Mouse (Mus musculus): ENCODE measurements around the gene Sp7. TPM values are rescaled to one million over a fixed set of nuclear protein-coding genes. Genes with fewer than 3 reads are reported as not detected.

Sp7 gene
- 1 to 10 TPM in 2 of 4 experiments, under 1 TPM in 2; 0.82 to 1.6 (median 1.0) TPM for total RNA-seq (2022)

DNA sequence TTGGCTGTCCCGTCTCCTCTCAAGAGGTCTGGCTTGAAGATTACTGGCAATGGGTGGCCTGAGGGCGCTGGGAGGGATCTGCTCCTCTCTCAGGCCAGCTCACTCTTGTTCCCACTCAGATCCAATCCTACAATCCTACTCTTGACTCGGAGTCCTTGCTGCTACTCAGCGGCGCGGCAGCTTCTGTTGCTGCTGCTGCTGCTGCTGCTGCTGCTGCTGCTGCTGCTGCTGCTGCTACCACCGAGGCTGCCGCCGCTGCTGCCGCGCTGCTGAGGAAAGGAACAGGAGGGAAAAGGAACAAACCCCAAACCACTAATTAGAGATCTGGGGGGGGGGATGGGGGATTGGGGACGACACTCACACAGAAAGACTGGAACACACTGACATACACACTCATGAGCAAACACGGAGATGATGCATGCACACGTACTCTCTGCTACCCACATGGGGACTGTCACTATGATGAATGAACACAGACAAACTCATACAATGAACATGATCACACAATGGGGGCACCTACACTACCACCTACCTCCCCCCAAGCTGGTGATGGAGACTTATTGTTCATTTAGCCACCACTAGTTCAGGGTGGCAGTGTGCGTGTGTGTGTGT is at the start of gene Sp7:
Gene Sp7, minus strand, starts transcription at position 450 of the 612 bp plus-strand sequence.
- DNase-seq (ENCODE audit: low spot score in 2 of 2): no peak

- DNase-seq (ENCODE audit: low spot score in 2 of 2): no peak
Observed at GRCm38 (mm10) chr15:102413687-102414086, 46.7 kb upstream of the Sp7 start.

GRCm38 (mm10) chr15:102411077-102411476 is 44.1 kb upstream of the Sp7 start:
- no peak for DNase-seq (ENCODE audit: low spot score in 2 of 2)

DNA sequence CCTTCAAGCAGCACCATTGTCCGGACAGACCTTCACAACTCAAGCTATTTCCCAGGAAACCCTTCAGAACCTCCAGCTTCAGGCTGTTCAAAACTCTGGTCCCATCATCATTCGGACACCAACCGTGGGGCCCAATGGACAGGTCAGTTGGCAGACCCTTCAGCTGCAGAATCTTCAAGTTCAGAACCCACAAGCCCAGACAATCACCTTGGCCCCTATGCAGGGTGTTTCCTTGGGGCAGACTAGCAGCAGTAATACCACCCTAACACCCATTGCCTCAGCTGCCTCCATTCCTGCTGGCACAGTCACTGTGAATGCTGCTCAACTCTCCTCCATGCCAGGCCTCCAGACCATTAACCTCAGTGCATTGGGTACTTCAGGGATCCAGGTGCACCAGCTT is 42.3 kb upstream of the Sp7 start:
- DNase-seq (ENCODE audit: low spot score in 2 of 2): no peak

- DNase-seq (ENCODE audit: low spot score in 2 of 2): no peak
Observed at GRCm38 (mm10) chr15:102408558-102409130, 41.7 kb upstream of the Sp7 start.

DNA sequence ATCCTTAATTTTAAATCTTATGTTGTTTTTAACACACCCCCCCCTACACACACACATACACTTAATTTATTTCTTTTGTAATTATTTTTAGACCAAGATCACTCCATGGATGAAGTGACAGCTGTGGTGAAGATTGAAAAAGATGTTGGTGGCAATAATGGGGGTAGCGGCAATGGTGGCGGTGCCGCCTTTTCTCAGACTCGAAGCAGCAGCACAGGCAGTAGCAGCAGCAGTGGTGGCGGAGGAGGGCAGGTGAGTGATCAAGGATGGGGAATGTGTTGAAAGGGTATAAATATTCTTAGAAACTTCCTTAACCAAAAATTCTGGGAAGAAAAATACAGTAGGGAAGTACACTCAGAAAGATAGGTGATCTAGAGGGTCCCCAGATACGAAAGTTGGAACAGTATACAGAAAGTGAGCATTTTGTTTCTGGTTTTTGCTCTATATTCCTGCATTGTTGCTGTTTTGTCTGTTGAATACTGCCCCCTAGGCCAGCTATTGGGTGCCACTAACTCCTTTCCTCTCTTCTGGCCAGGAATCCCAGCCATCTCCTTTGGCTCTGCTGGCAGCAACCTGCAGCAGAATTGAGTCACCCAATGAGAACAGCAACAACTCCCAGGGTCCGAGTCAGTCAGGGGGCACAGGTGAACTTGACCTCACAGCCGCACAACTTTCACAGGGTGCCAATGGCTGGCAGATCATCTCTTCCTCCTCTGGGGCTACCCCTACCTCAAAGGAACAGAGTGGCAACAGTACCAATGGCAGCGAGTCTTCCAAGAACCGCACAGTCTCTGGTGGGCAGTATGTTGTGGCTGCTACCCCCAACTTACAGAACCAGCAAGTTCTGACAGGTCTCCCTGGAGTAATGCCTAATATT is 40.9 kb upstream of the Sp7 start:
- DNase-seq (ENCODE audit: low spot score in 2 of 2): no peak

GRCm38 (mm10) chr15:102406912-102407580 is 40.1 kb upstream of the Sp7 start:
- DNase-seq (ENCODE audit: low spot score in 2 of 2): no peak

GRCm38 (mm10) chr15:102406196-102406911 is 39.4 kb upstream of the Sp7 start:
- peak in 1 of 2 experiments; percentile 75 for DNase-seq (ENCODE audit: low spot score in 2 of 2)

DNA sequence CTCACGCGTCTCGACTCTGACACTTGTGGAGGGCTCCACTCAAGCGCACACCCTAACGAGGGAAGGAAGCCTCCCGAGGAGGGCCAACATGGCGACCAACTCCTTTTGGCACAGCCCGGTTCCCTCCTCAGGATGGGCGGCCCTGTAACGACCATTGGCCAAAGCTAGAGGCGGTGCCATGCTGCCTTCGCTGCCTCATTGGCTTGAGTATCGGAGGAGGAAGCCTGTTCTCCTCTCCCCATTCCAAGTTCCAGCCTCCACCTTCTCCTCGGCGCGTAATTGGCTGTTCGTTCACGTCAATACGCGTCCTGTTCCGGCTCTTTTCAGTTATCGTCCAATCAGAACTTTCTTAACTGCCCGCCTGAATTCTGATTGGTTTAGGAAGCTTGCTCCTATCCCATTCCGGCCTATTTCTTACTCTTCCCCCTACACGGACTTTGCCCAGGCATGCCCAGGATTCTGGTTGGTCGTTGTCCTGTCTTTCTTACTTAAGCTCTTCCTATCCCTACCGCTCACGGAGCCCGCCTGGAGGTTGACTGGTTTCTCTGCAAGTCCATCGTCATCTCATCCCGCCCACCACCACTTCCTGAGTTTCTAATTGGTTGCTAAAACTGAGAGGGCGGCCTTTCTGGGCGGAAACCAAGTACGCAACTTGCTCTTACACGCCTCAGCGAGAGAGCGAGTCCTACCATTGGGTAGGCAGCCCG is 38.7 kb upstream of the Sp7 start, which contains the start of gene Sp1:
Gene Sp1, plus strand, starts transcription at position 655 of the 707 bp plus-strand sequence.
- peak; percentile 97 to 100 for DNase-seq (ENCODE audit: low spot score in 2 of 2)

GRCm38 (mm10) chr15:102404608-102405488 is 37.9 kb upstream of the Sp7 start:
- DNase-seq (ENCODE audit: low spot score in 2 of 2): no peak

DNA sequence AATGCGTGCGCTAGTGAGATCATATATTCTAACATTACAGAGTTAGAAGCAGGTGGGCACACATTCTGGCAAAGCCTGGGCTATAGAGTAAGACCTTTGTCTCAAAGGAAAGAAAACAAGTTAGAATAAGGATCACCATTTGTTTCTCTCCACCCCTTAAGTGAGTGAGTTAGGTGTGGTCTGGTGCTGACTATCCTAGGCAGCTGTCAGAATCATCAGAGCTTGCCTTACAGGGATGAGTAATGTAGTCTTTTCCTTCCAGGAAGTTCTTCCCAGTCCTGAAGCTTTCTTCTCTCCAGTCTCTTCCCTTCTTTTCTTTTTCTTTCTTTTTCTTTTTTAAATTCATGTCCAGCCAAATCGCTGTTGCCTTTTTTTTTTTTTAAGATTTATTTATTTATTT is 35.2 kb upstream of the Sp7 start:
- DNase-seq (ENCODE audit: low spot score in 2 of 2): no peak

DNA sequence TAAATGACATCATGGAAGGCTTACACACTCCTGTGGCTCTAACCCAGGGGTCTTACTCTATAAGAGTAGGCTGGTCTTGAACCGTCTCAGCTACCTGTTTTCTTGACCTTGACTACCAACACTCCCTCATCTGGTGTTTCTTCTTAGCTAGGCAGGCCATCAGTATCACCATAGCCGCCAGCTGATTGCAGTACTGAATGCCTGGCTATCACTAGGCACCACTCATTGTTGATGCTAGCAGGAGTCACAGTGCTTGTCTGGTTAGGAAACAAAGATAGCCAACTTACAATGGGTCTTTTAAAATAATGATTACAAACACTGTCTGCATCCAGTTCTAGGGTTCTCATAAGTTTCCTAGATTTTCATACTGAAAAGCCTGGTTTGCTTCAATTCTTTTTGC is 34.3 kb upstream of the Sp7 start:
- no peak for DNase-seq (ENCODE audit: low spot score in 2 of 2)

GRCm38 (mm10) chr15:102400476-102401045 is 33.6 kb upstream of the Sp7 start:
- no peak for DNase-seq (ENCODE audit: low spot score in 2 of 2)

- DNase-seq (ENCODE audit: low spot score in 2 of 2): peak; percentile 48 to 49
Observed at GRCm38 (mm10) chr15:102399229-102400221, 32.5 kb upstream of the Sp7 start.

DNA sequence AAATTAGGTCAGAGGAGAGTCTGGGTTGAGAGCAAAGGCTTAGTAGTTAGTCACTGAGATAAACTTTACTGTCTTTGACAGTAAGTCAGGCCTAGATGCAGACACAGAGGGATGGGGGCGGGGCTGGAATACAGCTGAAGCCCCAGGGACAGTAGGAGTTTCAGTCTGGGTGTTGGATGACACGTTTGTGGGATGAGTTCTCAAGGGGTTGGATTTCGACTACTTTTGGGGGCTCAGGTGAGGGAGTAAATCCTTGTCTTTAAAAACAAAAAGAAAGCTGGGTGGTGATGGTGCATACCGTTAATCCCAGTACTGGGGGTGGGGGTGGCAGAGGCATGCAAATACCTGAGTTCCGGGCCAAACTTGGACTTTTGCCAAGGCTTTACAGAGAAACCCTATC is 31.6 kb upstream of the Sp7 start:
- DNase-seq (ENCODE audit: low spot score in 2 of 2): no peak

DNA sequence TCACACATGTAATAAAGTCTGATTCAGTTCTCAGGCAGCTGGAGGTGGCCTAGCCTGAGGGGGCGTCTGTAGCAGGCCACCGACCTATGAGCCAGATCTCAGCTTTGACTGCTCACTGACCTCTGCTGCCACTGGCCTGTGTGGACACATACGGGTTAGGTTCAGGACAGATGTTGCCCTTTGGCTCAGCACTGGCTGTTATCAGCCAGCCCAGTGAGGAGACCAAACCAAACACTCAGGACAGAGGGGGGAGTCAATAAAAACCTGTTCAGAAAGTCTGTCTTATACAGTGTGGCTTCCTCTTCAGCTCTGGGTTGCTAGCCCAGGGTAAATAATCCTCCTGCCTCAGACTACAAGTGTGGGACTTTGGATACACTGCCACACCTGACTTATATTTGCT is 28.1 kb upstream of the Sp7 start:
- no peak for DNase-seq (ENCODE audit: low spot score in 2 of 2)

GRCm38 (mm10) chr15:102393584-102394014 is 26.6 kb upstream of the Sp7 start:
- DNase-seq (ENCODE audit: low spot score in 2 of 2): no peak

GRCm38 (mm10) chr15:102392520-102392919 is 25.5 kb upstream of the Sp7 start:
- no peak for DNase-seq (ENCODE audit: low spot score in 2 of 2)

Measured in left cerebral cortex, adult 8-10 months (tissue).